Mouse (Mus musculus): ENCODE measurements at regions not wholly inside any gene's neighbourhood (a gene's known extent, or its start where the extent isn't known, plus 50 kb on each side); places are given as distances from the start of the nearest gene placed in this dataset.

DNA sequence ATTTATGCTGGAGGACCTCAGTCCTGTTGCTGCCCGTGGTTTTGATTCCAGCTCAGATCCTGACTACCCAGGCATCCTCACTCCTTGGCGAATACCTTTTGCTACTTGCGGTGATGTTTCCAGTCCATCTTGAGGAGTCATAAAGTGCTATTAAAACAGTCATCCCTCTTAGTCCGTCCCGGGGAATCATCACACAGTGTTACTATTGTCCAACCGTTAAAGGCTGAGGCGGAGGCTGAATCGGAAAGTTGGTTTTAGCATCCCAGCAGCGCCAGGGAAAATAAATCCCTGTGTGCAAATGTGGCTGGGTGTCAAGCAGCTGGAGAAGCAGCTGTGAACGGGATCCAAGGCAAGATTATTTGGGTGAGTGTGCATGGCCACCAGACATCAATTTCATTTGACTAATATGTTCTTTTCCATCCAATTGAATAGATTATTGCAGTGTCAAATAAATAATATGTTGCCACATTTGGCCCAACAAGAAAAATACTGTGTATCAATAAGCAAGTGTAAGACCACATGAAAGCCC is 2564.3 kb upstream of the Gm7489 start:
- no peak for DNase-seq (ENCODE audit: low read depth, low spot score)
- H3K36me3 ChIP-seq (ENCODE audit: control insufficient read depth in 1 of 2, insufficient read depth in 2 of 2, low read length in 2 of 2), result no peaks in the 10 kb centered on the region
- no peaks in the 10 kb centered on the region for H3K4me1 ChIP-seq (ENCODE audit: control insufficient read depth in 1 of 2, insufficient read depth in 2 of 2, low read length in 2 of 2)
- no peak overlapping the region for H3K9ac ChIP-seq (ENCODE audit: control insufficient read depth, low read depth, low read length, poor library complexity, severe bottlenecking)
- H3K79me2 ChIP-seq (ENCODE audit: control insufficient read depth, insufficient read depth, low read length, poor library complexity), result no peaks in the 10 kb centered on the region
- TF ChIP-seq MAZ (IDR thresholded peaks at IDR 0.05; ENCODE audit: low read depth, low read length) (no peak), MEF2A (IDR thresholded peaks at IDR 0.05; ENCODE audit: extremely low read depth, insufficient replicate concordance, low read depth, low read length, poor library complexity, severe bottlenecking) (no peak), EP300 (IDR thresholded peaks at IDR 0.05; ENCODE audit: low read depth in 1 of 2, low read length in 2 of 2) (no peak), ETS1 (IDR thresholded peaks at IDR 0.05; ENCODE audit: low read depth, low read length) (no peak), USF1 (IDR thresholded peaks at IDR 0.05; ENCODE audit: low read depth, low read length) (no peak)
- H3K4me3 ChIP-seq (ENCODE audit: control insufficient read depth in 1 of 2, insufficient read depth in 1 of 2, low read depth in 2 of 2, low read length in 2 of 2), result no peak overlapping the region
- no peaks in the 10 kb centered on the region for H3K27me3 ChIP-seq (ENCODE audit: control insufficient read depth in 1 of 2, insufficient read depth in 2 of 2, low read length in 2 of 2)
- H3K27ac ChIP-seq (ENCODE audit: control insufficient read depth, low read depth, low read length), result no peak overlapping the region
- H3K9me3 ChIP-seq (replicated peaks; ENCODE audit: insufficient read depth, low read length), result no peaks in the 10 kb centered on the region

DNA sequence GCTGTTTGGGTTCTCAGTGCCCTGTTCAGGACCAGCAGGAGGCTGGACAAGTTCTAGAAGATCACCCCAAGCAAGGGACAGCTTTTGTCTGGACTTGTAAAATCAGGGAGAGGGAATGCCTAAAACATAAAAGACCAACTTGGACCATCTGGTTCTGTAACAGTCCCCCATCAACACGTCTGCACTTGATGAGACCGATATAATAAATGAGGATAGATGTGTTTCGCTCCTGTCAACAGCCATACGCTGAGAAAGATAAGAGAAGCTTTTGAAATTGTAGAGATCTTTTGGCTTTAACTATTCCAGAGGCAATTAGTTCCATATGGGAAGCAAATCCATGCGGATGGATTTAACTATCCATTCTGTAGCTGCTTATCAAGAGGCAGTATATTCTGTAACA is 2561.4 kb upstream of the Gm7489 start:
- H3K79me2 ChIP-seq (ENCODE audit: control insufficient read depth, insufficient read depth, low read length, poor library complexity), result no peaks in the 10 kb centered on the region
- H3K36me3 ChIP-seq (ENCODE audit: control insufficient read depth in 1 of 2, insufficient read depth in 2 of 2, low read length in 2 of 2), result no peaks in the 10 kb centered on the region
- H3K4me1 ChIP-seq (ENCODE audit: control insufficient read depth in 1 of 2, insufficient read depth in 2 of 2, low read length in 2 of 2), result no peaks in the 10 kb centered on the region
- H3K9ac ChIP-seq (ENCODE audit: control insufficient read depth, low read depth, low read length, poor library complexity, severe bottlenecking), result no peak overlapping the region
- H3K9me3 ChIP-seq (replicated peaks; ENCODE audit: insufficient read depth, low read length), result no peaks in the 10 kb centered on the region
- H3K4me3 ChIP-seq (ENCODE audit: control insufficient read depth in 1 of 2, insufficient read depth in 1 of 2, low read depth in 2 of 2, low read length in 2 of 2), result no peak overlapping the region
- no peaks in the 10 kb centered on the region for H3K27me3 ChIP-seq (ENCODE audit: control insufficient read depth in 1 of 2, insufficient read depth in 2 of 2, low read length in 2 of 2)
- TF ChIP-seq RCOR1 (IDR thresholded peaks at IDR 0.05; ENCODE audit: low read depth, low read length) (no peak), TBP (IDR thresholded peaks at IDR 0.05; ENCODE audit: low read depth, low read length) (no peak), MAX (IDR thresholded peaks at IDR 0.05; ENCODE audit: low read length) (no peak), ELF1 (IDR thresholded peaks at IDR 0.05; ENCODE audit: low read depth, low read length) (no peak), CHD2 (IDR thresholded peaks at IDR 0.05; ENCODE audit: low read length) (no peak), ETS1 (IDR thresholded peaks at IDR 0.05; ENCODE audit: low read depth, low read length) (no peak), TCF12 (IDR thresholded peaks at IDR 0.05; ENCODE audit: low read depth, low read length) (no peak), HCFC1 (IDR thresholded peaks at IDR 0.05; ENCODE audit: low read depth, low read length) (no peak), USF2 (IDR thresholded peaks at IDR 0.05; ENCODE audit: borderline replicate concordance in 1 of 2, insufficient read depth in 1 of 2, low read depth in 1 of 2, low read length in 2 of 2) (no peak), E2F4 (IDR thresholded peaks at IDR 0.05; ENCODE audit: borderline replicate concordance, low read depth, low read length) (no peak), CHD1 (IDR thresholded peaks at IDR 0.05; ENCODE audit: low read depth, low read length) (no peak), MAZ (IDR thresholded peaks at IDR 0.05; ENCODE audit: low read depth, low read length) (no peak), MAFK (IDR thresholded peaks at IDR 0.05; ENCODE audit: borderline replicate concordance, low read depth, low read length) (no peak), RAD21 (IDR thresholded peaks at IDR 0.05; ENCODE audit: low read depth, low read length) (no peak), GATA1 (IDR thresholded peaks at IDR 0.05; ENCODE audit: low read depth, low read length) (no peak), ZKSCAN1 (IDR thresholded peaks at IDR 0.05; ENCODE audit: low read depth, low read length) (no peak)
- no peak overlapping the region for H3K27ac ChIP-seq (ENCODE audit: control insufficient read depth, low read depth, low read length)
- no peak for DNase-seq (ENCODE audit: low read depth, low spot score)
